Mouse (Mus musculus) liver, embryonic 16.5 days (tissue): ENCODE results near the gene 2900026A02Rik. TPM values are rescaled to one million over a fixed set of nuclear protein-coding genes. Genes with fewer than 3 reads are reported as not detected.

Experiments
- ATAC-seq: fragments of 200-750 bp; cut with Nextera tagmentation; 2 replicates; pipeline ENCODE4 v1.8.0; 2017; ENCODE audit warnings: low read depth, mild to moderate bottlenecking, moderate number of reproducible peaks, moderate library complexity
- H3K27ac ChIP-seq: fragments of 300-500 bp; sonication (generic); 2 replicates; pipeline ENCODE4 v1.5.1; 2014; ENCODE audit warnings: mild to moderate bottlenecking, low read length
- H3K27me3 ChIP-seq: fragments of 300-500 bp; sonication (generic); 2 replicates; pipeline ENCODE4 v1.6.1; 2014; ENCODE audit warnings: low read depth, low read length, mixed read lengths; ENCODE audit not compliant: control insufficient read depth, insufficient read depth
- H3K36me3 ChIP-seq: fragments of 300-500 bp; sonication (generic); 2 replicates; pipeline ENCODE4 v1.6.1; 2014; ENCODE audit warnings: mild to moderate bottlenecking; ENCODE audit not compliant: control insufficient read depth, insufficient read depth
- H3K4me1 ChIP-seq: fragments of 300-500 bp; sonication (generic); 2 replicates; pipeline ENCODE4 v1.6.1; 2014; ENCODE audit warnings: low read depth, low read length, mixed read lengths; ENCODE audit not compliant: control insufficient read depth
- H3K4me2 ChIP-seq: fragments of 300-500 bp; sonication (generic); 2 replicates; pipeline ENCODE4 v1.6.1; 2014; ENCODE audit warnings: low read depth, low read length, mixed read lengths
- H3K4me3 ChIP-seq: fragments of 300-500 bp; sonication (generic); 2 replicates; pipeline ENCODE4 v1.5.1; 2014; ENCODE audit warnings: low read depth, mild to moderate bottlenecking, low read length
- H3K9ac ChIP-seq: fragments of 300-500 bp; sonication (generic); 2 replicates; pipeline ENCODE4 v1.6.1; 2014; ENCODE audit warnings: low read depth, low read length
- H3K9me3 ChIP-seq: fragments of 300-500 bp; sonication (generic); replicated peaks from 2 replicates; pipeline ENCODE4 v1.6.1; 2016; ENCODE audit warnings: low read length; ENCODE audit not compliant: control insufficient read depth
- WGBS: fragments of 180-500 bp; shearing (Covaris S2); extraction: QIAGEN DNeasy Blood & Tissue Kit; methylation state at CpG from one replicate; pipeline ENCODE4 v1.1.7; 2014; ENCODE audit not compliant: insufficient replicate concordance; 5-methylcytosine and 5-hydroxymethylcytosine counted together
- polyA plus RNA-seq: library from polyadenylated mRNA; unstranded; fragments of >200 nt; fragmentation: Nextera tagmentation; extraction: Ambion mirVana; gene quantifications from 2 replicates; pipeline ENCODE4 v1.2.1, GENCODE M21; 2015

Gene 2900026A02Rik
- polyA plus RNA-seq, 1 experiment from 2014 or later: 3.4 TPM

GRCm38 (mm10) chr5:113142018-113142417 is 79.0 kb downstream of the 2900026A02Rik start:
- Histone ChIP-seq H3K4me1 (peaks cover 12% of the 10 kb centered on the region), H3K9me3 (peaks cover 2% of the 10 kb centered on the region; the same call in 1 of the 2 replicates), H3K4me2 (no peak overlapping the region), H3K36me3 (no peaks in the 10 kb centered on the region), H3K27ac (no peak overlapping the region), H3K9ac (no peak overlapping the region), H3K4me3 (no peak overlapping the region), H3K27me3 (peaks cover 10% of the 10 kb centered on the region)
- WGBS: 74% methylated on average over 5 of the region's 5 CpGs
- ATAC-seq: no peak

- 82% methylated on average over 5 of the region's 5 CpGs for WGBS
- Histone ChIP-seq H3K4me3 (no peak overlapping the region), H3K27ac (no peak overlapping the region), H3K4me1 (peaks cover 13% of the 10 kb centered on the region), H3K36me3 (no peaks in the 10 kb centered on the region), H3K9me3 (peaks cover 2% of the 10 kb centered on the region; the same call in 1 of the 2 replicates), H3K4me2 (no peak overlapping the region), H3K27me3 (peaks cover 13% of the 10 kb centered on the region), H3K9ac (no peak overlapping the region)
- no peak for ATAC-seq
These were observed 80.2 kb downstream of the 2900026A02Rik start for GRCm38 (mm10) chr5:113140872-113141271.

GRCm38 (mm10) chr5:113140051-113140450 is 81.0 kb downstream of the 2900026A02Rik start:
- no peak for ATAC-seq
- Histone ChIP-seq H3K36me3 (no peaks in the 10 kb centered on the region), H3K4me3 (no peak overlapping the region), H3K9me3 (peaks cover 2% of the 10 kb centered on the region; the same call in 1 of the 2 replicates), H3K4me2 (no peak overlapping the region), H3K9ac (no peak overlapping the region), H3K27ac (peak overlapping the region; percentile 77), H3K4me1 (peaks cover 20% of the 10 kb centered on the region), H3K27me3 (peaks cover 13% of the 10 kb centered on the region)
- WGBS: 84% methylated on average over 3 of the region's 3 CpGs

DNA sequence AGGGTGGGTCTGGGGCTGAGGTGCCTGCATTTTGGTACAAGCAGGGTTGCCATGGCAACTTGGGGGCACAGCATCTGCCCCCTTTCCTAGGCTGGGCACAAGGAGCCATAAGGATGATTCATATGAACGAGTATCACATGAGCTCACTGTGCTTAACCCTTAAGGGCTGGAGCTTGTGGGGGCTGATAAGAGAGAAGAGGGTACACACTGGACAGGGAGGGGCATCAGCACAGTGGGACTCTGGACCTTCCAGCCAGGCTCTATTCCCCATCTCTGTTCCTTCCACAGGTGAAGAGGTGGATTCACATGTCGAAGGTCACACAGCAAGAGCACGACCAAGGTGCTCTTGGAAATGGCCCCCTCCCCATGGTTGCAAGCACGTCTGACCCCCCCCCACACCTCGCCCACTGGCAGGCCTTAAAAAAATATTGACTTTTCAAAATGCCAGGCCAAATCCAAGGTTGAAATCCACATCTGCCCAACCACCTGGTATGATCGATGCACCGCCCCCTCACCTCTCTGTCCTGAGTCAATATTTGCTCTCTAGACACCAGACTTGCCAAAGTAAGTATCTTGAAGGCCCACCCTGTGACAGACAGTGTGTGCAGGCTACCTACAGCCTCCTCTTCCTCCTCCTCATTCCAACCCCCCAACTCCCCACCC is 81.8 kb downstream of the 2900026A02Rik start:
- WGBS: 51% methylated on average over 7 of the region's 7 CpGs
- H3K4me3 ChIP-seq: peak overlapping the region; percentile 61
- H3K4me2 ChIP-seq: peak overlapping the region; percentile 68
- peaks cover 22% of the 10 kb centered on the region for H3K4me1 ChIP-seq
- H3K27me3 ChIP-seq: peaks cover 13% of the 10 kb centered on the region
- ATAC-seq: peak; percentile 65
- no peaks in the 10 kb centered on the region for H3K36me3 ChIP-seq
- H3K27ac ChIP-seq: peak overlapping the region; percentile 81
- H3K9ac ChIP-seq: peak overlapping the region; percentile 61
- H3K9me3 ChIP-seq: peaks cover 2% of the 10 kb centered on the region; the same call in 1 of the 2 replicates

DNA sequence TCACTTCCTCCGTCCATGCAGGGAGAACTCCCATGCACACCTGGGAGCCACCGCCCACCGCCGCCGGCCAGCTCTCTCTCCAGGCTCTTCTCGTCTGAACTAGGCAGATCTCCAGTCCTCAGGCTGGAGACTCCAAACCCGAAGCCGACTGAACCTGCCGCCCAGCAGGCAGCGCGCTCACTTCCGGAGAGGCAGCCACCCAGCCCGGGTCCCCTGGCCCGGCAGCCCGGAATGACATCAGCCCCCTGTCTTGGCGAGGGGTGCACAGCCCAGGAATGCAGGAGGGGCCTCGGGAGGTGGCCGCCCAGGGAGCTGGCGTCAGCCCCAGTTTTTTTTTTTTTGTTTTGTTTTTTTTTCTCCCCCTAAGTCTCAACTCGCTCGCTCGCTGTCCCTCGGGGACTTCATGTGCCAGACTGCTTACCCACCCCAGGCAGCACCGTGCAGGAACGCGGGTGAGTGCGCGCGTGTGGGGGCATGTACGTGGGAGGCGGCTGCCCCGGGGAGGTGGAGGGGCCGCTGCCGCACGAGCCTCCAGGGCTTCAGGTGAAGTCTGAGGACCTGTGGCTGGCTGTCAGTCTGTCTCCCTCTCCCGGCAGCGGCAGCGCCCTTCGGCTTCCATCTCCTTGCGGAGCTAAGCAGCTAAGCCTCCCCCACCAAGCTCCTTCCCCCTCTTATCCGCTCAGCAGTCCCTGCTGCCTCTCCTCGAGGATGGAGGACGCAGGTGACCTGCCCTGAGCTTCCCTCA is 82.5 kb downstream of the 2900026A02Rik start:
- peak; percentile 32; the same call in 1 of the 2 replicates for ATAC-seq
- peak overlapping the region; percentile 61 for H3K9ac ChIP-seq
- no peaks in the 10 kb centered on the region for H3K36me3 ChIP-seq
- peaks cover 22% of the 10 kb centered on the region for H3K4me1 ChIP-seq
- H3K4me3 ChIP-seq: peak overlapping the region; percentile 61
- peaks cover 2% of the 10 kb centered on the region; the same call in 1 of the 2 replicates for H3K9me3 ChIP-seq
- WGBS: 2% methylated on average over 42 of the region's 43 CpGs
- peak overlapping the region; percentile 81 for H3K27ac ChIP-seq
- H3K4me2 ChIP-seq: peak overlapping the region; percentile 68
- H3K27me3 ChIP-seq: peaks cover 13% of the 10 kb centered on the region

GRCm38 (mm10) chr5:113137691-113138318 is 83.2 kb downstream of the 2900026A02Rik start:
- 8% methylated on average over 36 of the region's 36 CpGs for WGBS
- H3K27me3 ChIP-seq: peaks cover 13% of the 10 kb centered on the region
- ATAC-seq: peak; percentile 61
- peaks cover 2% of the 10 kb centered on the region; the same call in 1 of the 2 replicates for H3K9me3 ChIP-seq
- peak overlapping the region; percentile 68 for H3K4me2 ChIP-seq
- peak overlapping the region; percentile 81 for H3K27ac ChIP-seq
- H3K9ac ChIP-seq: peak overlapping the region; percentile 61
- no peaks in the 10 kb centered on the region for H3K36me3 ChIP-seq
- peak overlapping the region; percentile 61 for H3K4me3 ChIP-seq
- peaks cover 22% of the 10 kb centered on the region for H3K4me1 ChIP-seq

DNA sequence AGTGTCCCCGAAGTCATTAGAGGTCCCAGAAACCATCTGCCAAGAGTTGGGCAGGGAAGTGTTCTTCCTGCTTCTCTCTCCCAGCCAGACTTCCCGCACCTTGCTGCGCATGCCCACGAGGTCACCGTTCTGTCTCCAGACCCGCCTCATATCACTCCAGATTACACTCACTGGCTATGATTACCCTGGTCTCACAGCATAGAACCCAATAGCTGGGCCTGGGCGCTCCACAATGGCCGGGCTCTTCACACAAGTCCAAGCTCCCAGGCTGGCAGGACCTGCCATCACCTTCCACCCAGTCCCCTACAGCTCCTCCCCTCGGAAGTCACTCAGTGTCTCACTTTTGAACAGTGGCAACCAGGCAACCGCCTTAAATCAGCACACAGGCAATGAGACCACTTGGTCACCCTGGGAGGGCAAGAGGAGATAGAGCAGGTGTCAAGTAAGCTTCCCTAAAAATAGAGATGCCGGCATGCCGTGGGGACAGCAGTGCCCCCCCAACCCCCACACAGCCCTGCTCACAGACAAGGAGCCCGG is 84.0 kb downstream of the 2900026A02Rik start:
- no peak overlapping the region for H3K9ac ChIP-seq
- peak overlapping the region; percentile 34; the same call in 1 of the 2 replicates for H3K27ac ChIP-seq
- H3K4me2 ChIP-seq: peak overlapping the region; percentile 68
- ATAC-seq: no peak
- peaks cover 13% of the 10 kb centered on the region for H3K27me3 ChIP-seq
- peak overlapping the region; percentile 61 for H3K4me3 ChIP-seq
- peaks cover 22% of the 10 kb centered on the region for H3K4me1 ChIP-seq
- peaks cover 2% of the 10 kb centered on the region; the same call in 1 of the 2 replicates for H3K9me3 ChIP-seq
- WGBS: 50% methylated on average over 13 of the region's 13 CpGs
- H3K36me3 ChIP-seq: no peaks in the 10 kb centered on the region

DNA sequence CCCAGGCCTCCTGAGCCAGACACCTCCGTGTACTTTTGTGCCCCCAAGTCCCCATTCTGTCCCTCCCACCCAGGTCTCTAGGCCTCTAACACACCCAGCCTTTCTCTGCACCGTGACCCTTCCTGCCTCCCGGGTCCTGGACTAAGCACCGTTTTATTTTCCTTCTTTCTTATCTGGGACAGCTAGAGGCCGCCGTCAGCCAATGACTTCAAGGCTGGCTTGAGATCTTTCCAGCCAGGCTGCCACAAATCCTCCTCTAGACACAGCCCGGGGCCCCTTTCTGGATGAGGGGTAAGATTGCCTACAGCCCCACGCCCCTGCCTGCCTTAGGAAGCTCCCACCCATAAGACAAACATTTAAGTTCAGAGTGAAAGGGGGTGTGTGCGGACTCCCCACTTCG is 85.5 kb downstream of the 2900026A02Rik start:
- WGBS: 16% methylated on average over 10 of the region's 10 CpGs
- Histone ChIP-seq H3K36me3 (no peaks in the 10 kb centered on the region), H3K9ac (no peak overlapping the region), H3K27me3 (peaks cover 13% of the 10 kb centered on the region), H3K9me3 (no peaks in the 10 kb centered on the region), H3K4me3 (peak overlapping the region; percentile 11; the same call in 1 of the 2 replicates), H3K4me1 (peaks cover 22% of the 10 kb centered on the region), H3K27ac (no peak overlapping the region), H3K4me2 (0 out of 2 replicates have a peak overlapping the region, but pooled peaks have one; percentile 68)
- ATAC-seq: no peak
